Mouse (Mus musculus) kidney, adult 2 months (tissue): Measurements from ENCODE around the gene Gm5460.

Experiments
- CTCF ChIP-seq: fragments of 200-500 bp; conservative IDR thresholded peaks from 2 replicates; pipeline ENCODE4 v1.5.1; 2011; ENCODE audit warnings: low read depth, mild to moderate bottlenecking, control low read depth, low read length, moderate library complexity, mixed read lengths; ENCODE audit not compliant: insufficient read depth, insufficient read length
- POLR2A ChIP-seq: fragments of 200-500 bp; IDR thresholded peaks from one replicate; pipeline ENCODE4 v1.6.1; 2011; ENCODE audit warnings: low read depth, low read length, control low read depth

DNA sequence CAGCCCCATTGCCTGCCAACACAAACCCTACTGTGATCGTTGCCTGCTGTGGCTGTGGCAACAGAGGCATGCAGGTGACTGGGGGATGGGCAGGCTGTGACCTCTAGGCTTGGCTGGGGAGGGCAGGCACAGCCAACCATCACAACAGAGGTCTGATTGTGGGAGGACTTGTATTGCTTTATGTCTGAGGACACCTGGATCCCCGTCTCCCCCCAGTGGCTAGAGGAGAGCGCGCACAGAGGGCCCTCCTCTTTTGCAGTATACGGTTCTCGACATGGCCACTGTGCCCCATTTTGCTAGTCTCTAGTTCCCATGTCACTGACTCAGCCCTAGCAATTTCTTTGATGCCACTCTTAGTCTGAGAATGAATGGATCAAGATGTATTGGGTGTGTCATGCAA, 55.1 kb downstream of the Gm5460 start:
- TF ChIP-seq CTCF (no peak), POLR2A (no peak)
